In genomic region chr4:62679157-62679556, GRCm38 (mm10) we compare ENCODE assay signal across 14 mouse cellular contexts.
"Had no signal": no experiment of that assay in that cellular context is flagged by ENCODE, and none has a peak within 500 bp of the region (broad histone marks: within the 10 kb centered on the region; RNA-seq: fewer than 3 reads in every experiment).

No protein-coding gene starts in this region.

- ATAC-seq: liver, embryonic 12.5 days; midbrain, embryonic 15.5 days had no signal

- H3K9ac ChIP-seq: limb, embryonic 15.5 days; liver, embryonic 12.5 days; lung, embryonic 15.5 days; midbrain, embryonic 15.5 days; stomach, embryonic 15.5 days had no signal

- H3K36me3 ChIP-seq: liver, embryonic 12.5 days; stomach, embryonic 15.5 days had no signal

- H3K27me3 ChIP-seq: limb, embryonic 15.5 days; lung, embryonic 15.5 days; midbrain, embryonic 15.5 days; stomach, embryonic 15.5 days had no signal

- H3K27ac ChIP-seq: limb, embryonic 15.5 days; liver, embryonic 12.5 days; lung, embryonic 15.5 days; macrophage; midbrain, embryonic 15.5 days; stomach, embryonic 15.5 days had no signal

- DNase-seq: kidney, postnatal 25 days; lung, postnatal 14 days; retina, postnatal 1 day; right cerebral cortex, postnatal 4 days; spleen, adult 18-20 months; thymus, postnatal 36 days had no signal

- H3K9me3 ChIP-seq: limb, embryonic 15.5 days; liver, embryonic 12.5 days; lung, embryonic 15.5 days; megakaryocyte, embryonic 14.5 days; midbrain, embryonic 15.5 days; stomach, embryonic 15.5 days had no signal

- H3K4me2 ChIP-seq: limb, embryonic 15.5 days; liver, embryonic 12.5 days; lung, embryonic 15.5 days; midbrain, embryonic 11.5 days; stomach, embryonic 15.5 days had no signal

- H3K4me3 ChIP-seq: limb, embryonic 15.5 days; liver, embryonic 12.5 days; lung, embryonic 15.5 days; megakaryocyte, embryonic 14.5 days; midbrain, embryonic 15.5 days; stomach, embryonic 15.5 days had no signal
